Comparison of ENCODE assay signal across 16 mouse cellular contexts in genomic region chr17:93084048-93084447, GRCm38 (mm10).
"Had no signal": no experiment of that assay in that cellular context is flagged by ENCODE, and none has a peak within 500 bp of the region (broad histone marks: within the 10 kb centered on the region; RNA-seq: fewer than 3 reads in every experiment).

No protein-coding gene starts in this region.

- DNase-seq: retina, postnatal 1 day; right cerebral cortex, adult 18-20 months; right cerebral cortex, postnatal 14 days; right cerebral cortex, postnatal 25 days; right cerebral cortex, postnatal 4 days; spleen, adult 18-20 months; thymus, adult 18-20 months; thymus, adult 2 months; thymus, postnatal 14 days; thymus, postnatal 25 days; thymus, postnatal 36 days; thymus, postnatal 4 days had no signal

- H3K27me3 ChIP-seq: neural tube, embryonic 13.5 days; neural tube, embryonic 15.5 days; stomach, embryonic 15.5 days had no signal

- H3K36me3 ChIP-seq: neural tube, embryonic 13.5 days; neural tube, embryonic 15.5 days; stomach, embryonic 15.5 days had no signal

- H3K4me1 ChIP-seq: neural tube, embryonic 13.5 days; neural tube, embryonic 15.5 days; stomach, embryonic 15.5 days had no signal

- H3K27ac ChIP-seq: neural tube, embryonic 13.5 days; neural tube, embryonic 15.5 days; stomach, embryonic 15.5 days; stomach, postnatal 0 days had no signal

- H3K4me3 ChIP-seq: neural tube, embryonic 13.5 days; neural tube, embryonic 15.5 days; stomach, embryonic 15.5 days had no signal
